Mouse (Mus musculus) activated CD4-positive, CD25-positive, alpha-beta regulatory T cell, adult 4 months (primary cell): Measurements from ENCODE around the gene Gm17428. TPM values are rescaled to one million over a fixed set of nuclear protein-coding genes. Genes with fewer than 3 reads are reported as not detected.
"Not testable (repeated sequence)": the region's sequence is repeated elsewhere in the genome, so short reads cannot be mapped to it uniquely, and the experiment has no call there.

ENCODE experiments used
- ATAC-seq: one replicate; pipeline ENCODE4 v1.8.0; 2017
- polyA plus RNA-seq, 2 experiments: library from polyadenylated mRNA; unstranded; fragments of 100-300 nt; shearing (Covaris generic); gene quantifications; one replicate each; pipeline ENCODE4 v1.2.1; 2017

Gene Gm17428
- polyA plus RNA-seq, 2 experiments from 2014 or later = not detected

GRCm38 (mm10) chr14:54953664-54954206 lies 23.0 kb upstream of the Gm17428 start:
- ATAC-seq = no peak

GRCm38 (mm10) chr14:54954474-54954873 lies 22.3 kb upstream of the Gm17428 start:
- no peak for ATAC-seq

GRCm38 (mm10) chr14:54955481-54955880 lies 21.3 kb upstream of the Gm17428 start:
- no peak for ATAC-seq

GRCm38 (mm10) chr14:54956533-54956932 lies 20.2 kb upstream of the Gm17428 start:
- no peak for ATAC-seq

- ATAC-seq = no peak
Measured at GRCm38 (mm10) chr14:54958503-54958902, 18.2 kb upstream of the Gm17428 start.

GRCm38 (mm10) chr14:54959197-54959596 lies 17.5 kb upstream of the Gm17428 start:
- no peak for ATAC-seq

GRCm38 (mm10) chr14:54959853-54960613 lies 16.7 kb upstream of the Gm17428 start:
- ATAC-seq = not testable (repeated sequence)

GRCm38 (mm10) chr14:54960769-54961168 lies 16.0 kb upstream of the Gm17428 start:
- no peak for ATAC-seq

GRCm38 (mm10) chr14:54961487-54961886 lies 15.2 kb upstream of the Gm17428 start:
- ATAC-seq = no peak

GRCm38 (mm10) chr14:54962714-54963113 lies 14.0 kb upstream of the Gm17428 start:
- no peak for ATAC-seq

GRCm38 (mm10) chr14:54963727-54964126 lies 13.0 kb upstream of the Gm17428 start:
- no peak for ATAC-seq

- no peak for ATAC-seq
Measured at GRCm38 (mm10) chr14:54965044-54965443, 11.7 kb upstream of the Gm17428 start.

- ATAC-seq = no peak
Measured at GRCm38 (mm10) chr14:54965631-54966030, 11.1 kb upstream of the Gm17428 start.

GRCm38 (mm10) chr14:54966320-54966977 lies 10.3 kb upstream of the Gm17428 start, which contains the start of gene Myh6:
Gene Myh6 (minus strand): TSS chr14:54966927.
- no peak for ATAC-seq

- no peak for ATAC-seq
Measured at GRCm38 (mm10) chr14:54967874-54968273, 8.9 kb upstream of the Gm17428 start.

GRCm38 (mm10) chr14:54968344-54968743 lies 8.4 kb upstream of the Gm17428 start:
- ATAC-seq = no peak

- ATAC-seq = not testable (repeated sequence)
Measured at GRCm38 (mm10) chr14:54972786-54973185, 3.9 kb upstream of the Gm17428 start.

GRCm38 (mm10) chr14:54974068-54974791 lies 2.5 kb upstream of the Gm17428 start:
- no peak for ATAC-seq

GRCm38 (mm10) chr14:54978664-54979063 lies 1.9 kb downstream of the Gm17428 start:
- no peak for ATAC-seq

- no peak for ATAC-seq
Measured at GRCm38 (mm10) chr14:54981934-54982333, 5.2 kb downstream of the Gm17428 start.

- ATAC-seq = not testable (repeated sequence)
Measured at GRCm38 (mm10) chr14:54988350-54988874, 11.7 kb downstream of the Gm17428 start.

GRCm38 (mm10) chr14:54988882-54989281 lies 12.1 kb downstream of the Gm17428 start:
- ATAC-seq = no peak
